Mouse (Mus musculus) urinary bladder, postnatal 14 days (tissue): Measurements from ENCODE around the gene Asic2.
"Not testable (repeated sequence)": the region's sequence is repeated elsewhere in the genome, so short reads cannot be mapped to it uniquely, and the experiment has no call there.

Source experiments
- DNase-seq: peaks from one replicate; pipeline ENCODE4 v3.0.0; 2021; ENCODE audit warnings: low spot score

The Asic2 gene

GRCm38 (mm10) chr11:81331977-81332376 is 636.3 kb downstream of the Asic2 start:
- DNase-seq = no peak

DNA sequence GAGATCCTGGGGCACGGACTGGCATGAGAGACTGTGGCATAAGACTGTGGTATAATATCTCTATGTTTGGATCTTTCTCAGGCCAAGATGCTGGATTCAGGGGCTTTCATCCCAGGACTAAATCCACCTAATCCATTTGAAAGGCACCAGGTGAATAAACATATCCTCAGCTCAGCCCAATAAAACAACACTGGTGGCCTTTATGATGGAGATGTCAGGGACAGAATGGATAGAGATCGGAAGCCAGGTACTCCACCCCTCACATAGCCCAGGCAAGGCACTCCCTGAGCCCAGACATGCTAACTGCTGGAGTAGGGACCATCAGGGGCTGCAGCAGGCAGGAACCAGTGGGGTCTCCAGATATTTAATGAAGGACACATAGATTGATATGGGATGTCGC is 637.3 kb downstream of the Asic2 start:
- no peak for DNase-seq

DNA sequence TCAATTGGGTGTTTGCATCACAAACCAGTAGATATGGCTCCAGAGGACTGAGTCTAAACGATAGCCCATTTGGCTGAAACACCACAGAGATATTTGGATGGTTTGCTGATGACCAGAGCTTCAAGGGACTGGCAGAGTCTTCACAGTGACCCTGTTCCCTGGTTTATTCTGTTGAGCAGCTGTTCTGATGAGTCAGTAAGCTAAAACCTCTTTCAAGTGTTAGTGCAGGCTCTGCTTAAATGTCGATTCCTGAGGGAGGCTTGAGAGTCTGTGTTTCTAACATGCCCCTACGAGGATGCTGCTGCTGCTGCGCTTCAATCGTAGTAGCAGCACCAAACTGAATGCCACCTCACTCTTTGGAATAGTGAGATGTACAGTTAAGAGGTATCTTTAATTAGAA is 640.2 kb downstream of the Asic2 start:
- DNase-seq = no peak

GRCm38 (mm10) chr11:81323146-81323545 is 645.1 kb downstream of the Asic2 start:
- DNase-seq = no peak

DNA sequence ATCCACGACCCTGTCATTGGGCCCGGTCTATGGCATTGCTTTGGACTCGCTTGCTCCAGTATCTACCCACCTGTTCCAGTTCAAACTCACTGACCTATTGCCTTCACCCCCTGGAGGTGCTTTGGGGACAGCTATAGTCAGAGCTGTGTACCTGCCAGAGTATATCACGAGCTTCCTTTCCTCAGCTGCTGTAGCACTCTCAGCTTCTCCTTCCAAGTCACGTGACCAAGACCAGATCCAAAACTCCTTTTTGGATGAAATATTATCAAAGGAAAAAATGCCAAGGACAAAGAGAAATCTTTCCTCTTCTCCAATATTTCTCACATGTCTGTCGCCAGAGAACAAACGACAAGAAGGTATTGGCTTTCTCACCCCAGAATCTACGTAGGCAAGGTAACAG is 645.8 kb downstream of the Asic2 start:
- DNase-seq = no peak

DNA sequence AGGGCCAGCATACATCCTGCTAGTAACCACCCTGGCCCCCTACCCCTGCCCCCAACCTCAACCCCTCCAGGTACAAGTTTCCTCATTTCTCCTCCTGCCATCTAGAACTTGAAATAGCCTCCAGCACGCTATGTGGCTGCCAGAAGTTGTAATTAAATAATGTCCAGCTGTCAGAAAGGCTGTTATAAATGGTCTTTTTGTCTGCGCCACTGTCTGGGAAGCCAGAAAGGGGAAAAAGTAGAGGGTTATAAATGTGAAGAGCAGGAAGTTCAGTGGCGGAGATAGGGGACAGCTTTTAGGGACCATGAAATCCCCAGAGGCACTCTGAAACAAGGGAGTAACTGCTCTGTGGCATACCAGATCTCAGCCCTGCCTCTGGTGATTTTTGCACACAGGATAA is 678.2 kb downstream of the Asic2 start:
- DNase-seq = no peak

DNA sequence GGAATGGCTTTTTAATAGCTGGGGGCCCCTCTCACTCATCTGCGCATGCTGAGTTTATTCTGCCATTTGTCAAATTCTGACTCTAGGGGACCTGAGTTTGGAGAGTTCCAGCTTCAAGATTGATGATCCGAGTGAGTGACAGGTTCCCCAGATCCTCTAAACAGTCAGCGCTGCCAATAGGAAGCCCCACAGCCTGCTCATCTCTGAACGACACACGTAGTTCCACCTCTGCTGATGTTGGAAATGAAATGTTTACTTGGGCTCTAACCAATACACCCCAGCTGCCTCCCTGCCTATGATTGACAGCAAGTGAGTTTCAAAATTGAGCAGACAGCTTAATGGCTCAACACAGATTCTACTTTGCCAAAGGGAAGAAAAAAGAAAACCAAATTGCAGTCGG is 685.1 kb downstream of the Asic2 start:
- no peak for DNase-seq

DNA sequence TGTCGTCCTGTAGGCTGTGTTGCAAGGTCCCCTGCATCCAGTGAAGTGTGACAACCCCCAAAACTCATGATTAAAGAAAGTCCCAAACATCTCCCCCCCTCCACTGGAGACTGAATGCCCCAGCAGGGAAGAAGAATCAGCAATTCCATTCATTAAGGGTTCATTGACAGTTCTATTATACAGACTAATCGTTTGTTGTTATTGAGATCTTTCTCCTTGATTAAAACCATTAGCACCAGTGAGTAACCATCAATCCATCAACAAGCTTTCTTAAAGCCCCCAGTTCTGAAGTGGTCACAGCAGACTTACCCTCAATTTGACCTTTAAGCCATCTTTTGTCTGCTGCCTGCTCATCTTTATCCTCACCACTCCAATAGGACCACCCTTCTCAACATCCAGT is 688.2 kb downstream of the Asic2 start:
- no peak for DNase-seq

- DNase-seq = no peak
Measured at GRCm38 (mm10) chr11:81277406-81277805, 690.9 kb downstream of the Asic2 start.

DNA sequence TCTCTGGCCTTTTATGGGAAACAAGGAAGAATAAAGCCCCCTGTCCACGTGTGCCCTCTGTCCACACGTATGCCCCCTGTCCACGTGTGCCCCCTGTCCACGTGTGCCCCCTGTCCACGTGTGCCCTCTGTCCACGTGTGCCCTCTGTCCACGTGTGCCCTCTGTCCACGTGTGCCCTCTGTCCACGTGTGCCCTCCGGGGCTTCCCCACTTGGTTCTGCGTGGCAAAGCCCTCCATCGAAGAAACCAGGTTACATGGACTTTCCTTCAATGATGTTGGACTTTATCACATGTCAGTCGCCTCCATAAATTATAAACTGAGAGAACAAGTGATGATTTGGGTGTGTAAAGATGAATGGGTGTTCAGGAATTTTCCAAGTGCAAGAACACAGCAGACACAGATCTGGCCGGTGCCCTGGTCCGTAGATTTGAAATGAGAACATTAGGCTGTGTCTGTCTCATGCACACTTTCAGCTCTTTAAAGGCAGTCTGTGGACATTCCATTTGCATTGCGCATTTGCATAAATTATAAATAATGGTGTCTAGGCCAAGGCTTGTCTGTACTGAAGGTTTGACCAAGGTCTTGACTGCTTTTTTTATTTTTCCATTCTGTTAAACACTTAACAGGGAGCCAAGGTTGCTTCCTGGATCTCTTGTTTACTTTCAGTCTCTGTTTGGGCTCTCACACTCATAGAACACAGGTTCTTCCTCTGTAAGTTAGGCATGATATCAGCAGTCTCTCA is 695.4 kb downstream of the Asic2 start:
- no peak for DNase-seq

GRCm38 (mm10) chr11:81271422-81271821 is 696.8 kb downstream of the Asic2 start:
- no peak for DNase-seq

- DNase-seq = no peak
Measured at GRCm38 (mm10) chr11:81270518-81270917, 697.7 kb downstream of the Asic2 start.

DNA sequence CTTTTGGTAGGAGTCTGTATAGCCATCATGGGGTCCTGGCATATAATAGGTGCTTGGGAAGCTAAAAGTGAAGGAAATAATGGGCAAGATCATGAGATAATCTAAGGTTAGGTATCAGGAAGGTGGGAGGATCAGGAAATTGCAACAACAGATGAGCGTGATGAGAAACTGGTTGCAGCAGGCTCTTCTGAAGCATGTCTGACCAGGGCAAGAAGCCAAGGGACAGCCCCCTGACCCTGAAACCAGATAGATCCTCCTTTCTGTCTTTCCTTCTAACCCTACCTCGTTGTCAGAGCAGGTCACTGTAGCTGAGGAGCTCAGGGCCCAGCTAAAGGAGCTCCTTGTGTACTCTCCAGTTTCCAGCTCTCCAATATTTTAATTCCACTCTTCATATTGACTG is 704.5 kb downstream of the Asic2 start:
- DNase-seq = no peak

DNA sequence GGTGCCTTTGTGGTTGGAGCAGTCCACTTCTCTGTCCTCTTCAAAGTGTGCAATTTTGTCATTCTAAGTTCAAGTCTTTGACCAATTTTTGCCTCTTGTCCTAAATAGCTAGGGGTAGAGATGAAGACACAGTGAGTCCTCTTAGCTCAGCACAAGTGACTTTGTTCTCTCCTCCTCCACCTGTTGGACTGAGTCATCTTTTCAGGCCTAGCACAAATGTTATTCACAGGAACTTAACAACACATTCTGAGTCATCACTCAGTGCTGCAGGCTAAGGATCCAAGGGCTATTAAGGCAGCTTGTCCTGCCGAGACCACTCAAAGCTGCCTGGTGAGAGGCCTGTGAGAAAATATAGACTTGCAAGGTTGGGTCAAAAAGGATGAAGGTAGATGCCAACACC is 705.1 kb downstream of the Asic2 start:
- DNase-seq = no peak

DNA sequence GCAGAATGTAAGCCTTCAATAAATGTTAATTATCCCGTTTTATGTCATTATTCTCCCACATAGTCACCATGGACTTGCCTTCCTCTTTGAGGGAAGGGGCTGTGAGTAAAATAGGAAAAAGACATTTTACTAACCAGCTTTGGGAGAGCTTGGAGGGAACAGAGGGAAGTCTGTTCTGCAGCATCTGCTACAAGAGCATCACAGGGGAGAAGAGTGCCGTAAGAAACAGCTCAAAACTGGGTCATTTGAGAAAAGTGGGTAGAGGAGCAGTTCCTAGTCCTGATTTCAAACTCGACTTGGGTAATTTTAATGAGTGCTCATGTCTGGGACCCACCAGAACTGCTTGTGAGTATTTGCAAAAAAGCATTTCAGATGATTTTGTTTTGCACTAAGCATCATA is 707.0 kb downstream of the Asic2 start:
- no peak for DNase-seq

DNA sequence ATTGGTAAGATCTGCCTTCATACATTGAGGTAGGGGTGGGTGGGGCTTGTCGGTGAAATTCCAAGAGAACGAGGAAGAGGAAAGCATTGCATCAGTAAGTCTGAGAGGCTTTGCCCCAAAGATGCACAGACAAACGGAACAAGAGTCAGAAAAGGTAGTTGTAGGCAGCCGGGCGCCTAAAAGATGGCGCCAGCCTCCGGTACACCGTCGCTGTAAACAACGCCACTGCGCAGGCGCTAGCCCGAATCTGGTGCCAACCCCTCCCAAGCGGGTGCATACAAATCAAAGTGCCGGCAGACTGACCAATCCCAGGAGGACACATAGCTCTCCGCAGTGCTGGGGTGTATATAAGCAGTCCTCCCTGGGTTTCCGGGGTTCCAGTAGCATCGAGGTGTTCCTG is 727.1 kb downstream of the Asic2 start:
- not testable (repeated sequence) for DNase-seq

DNA sequence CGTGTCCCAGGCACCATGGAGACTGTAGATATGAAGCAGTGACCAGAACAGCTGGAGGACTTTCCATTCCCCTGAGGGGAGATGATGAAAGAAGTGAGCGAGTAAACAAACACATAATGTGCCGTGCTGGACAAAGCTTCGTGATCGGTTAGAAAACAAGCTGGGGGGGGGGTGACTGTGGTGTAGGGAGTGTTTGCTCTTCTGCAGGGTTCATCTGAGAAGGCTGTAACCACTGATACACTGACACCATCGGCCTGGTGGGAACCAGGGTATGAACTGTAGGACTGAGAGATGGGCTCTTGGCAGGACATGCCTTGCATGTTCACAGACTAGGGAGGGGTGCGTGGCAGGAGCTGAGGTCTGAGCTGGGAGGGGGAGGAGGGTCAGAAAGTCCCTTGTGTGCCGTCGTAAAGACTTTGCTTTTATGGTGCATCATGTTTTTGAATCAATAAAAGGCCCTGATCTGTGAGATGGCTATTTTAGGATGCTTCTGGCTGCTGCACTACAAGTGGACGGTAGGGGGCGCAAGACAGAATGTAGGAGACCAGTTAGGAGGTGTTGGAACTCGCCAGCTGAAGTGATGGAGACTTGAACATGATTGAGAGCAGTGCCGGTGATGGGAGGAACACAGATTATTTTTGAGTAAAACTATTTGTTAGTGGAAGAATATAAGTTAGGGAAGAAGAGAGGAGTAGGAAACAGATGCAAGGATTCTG is 728.1 kb downstream of the Asic2 start:
- peak; percentile 5 for DNase-seq

- no peak for DNase-seq
Measured at GRCm38 (mm10) chr11:81239091-81239490, 729.2 kb downstream of the Asic2 start.

GRCm38 (mm10) chr11:81236070-81236469 is 732.2 kb downstream of the Asic2 start:
- no peak for DNase-seq

DNA sequence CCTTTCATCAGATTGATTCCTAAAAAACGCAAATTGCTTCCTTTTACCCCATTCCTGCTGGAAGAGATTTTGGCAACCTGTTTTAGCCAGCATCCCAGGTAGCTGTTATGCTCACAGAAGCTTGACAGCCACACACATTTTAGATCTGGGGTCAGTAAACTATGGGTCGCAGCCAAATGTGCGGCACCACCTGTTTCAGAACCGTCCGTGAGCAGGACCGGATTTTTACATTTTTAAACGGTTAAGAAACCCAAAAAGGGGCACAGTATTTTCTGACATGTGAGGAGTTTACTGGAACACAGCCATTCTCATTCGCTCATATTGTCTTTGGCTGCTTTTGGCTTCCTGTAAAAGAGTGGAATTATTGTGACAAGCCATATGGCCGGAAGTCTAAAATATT is 744.9 kb downstream of the Asic2 start:
- no peak for DNase-seq

DNA sequence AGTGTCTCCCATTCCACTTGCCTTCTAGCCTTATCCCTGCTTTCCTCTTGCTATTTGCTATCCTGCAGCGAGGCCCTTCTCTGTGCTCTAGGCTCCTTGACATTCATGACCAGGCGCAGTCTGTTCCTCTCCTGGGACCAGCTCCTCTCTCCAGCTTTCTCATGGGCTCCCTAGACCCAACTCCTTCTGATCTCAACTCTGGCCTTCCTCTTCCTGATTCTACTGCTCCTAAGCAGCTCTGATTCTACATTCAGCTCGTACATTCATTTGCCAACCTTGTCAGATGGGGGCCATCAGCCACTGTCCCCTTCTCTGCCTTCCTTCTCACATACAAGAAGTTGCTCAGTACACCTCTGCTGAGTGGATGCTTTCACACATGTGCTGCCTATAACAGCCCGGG is 747.5 kb downstream of the Asic2 start:
- DNase-seq = no peak

- DNase-seq = no peak
Measured at GRCm38 (mm10) chr11:81205471-81205870, 762.8 kb downstream of the Asic2 start.

DNA sequence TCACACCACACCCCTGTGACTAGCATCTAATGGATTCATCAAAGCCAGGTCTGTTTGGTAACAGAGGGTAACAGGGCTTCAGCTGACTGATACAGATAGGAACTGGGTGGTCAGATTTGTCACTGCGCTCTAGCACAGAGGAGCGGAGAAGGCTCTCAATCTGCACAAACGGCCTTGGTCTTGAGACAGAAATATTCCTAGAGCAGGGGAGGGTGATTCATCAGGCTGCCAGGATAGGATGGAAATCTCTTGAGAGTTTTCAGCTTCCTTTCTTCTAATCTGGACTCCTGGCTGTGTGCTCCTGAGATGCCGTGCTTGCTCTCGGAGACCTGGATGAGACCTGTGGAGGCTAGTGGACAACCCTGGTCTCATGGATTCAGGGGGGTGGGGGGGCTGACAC is 765.7 kb downstream of the Asic2 start:
- DNase-seq = no peak

DNA sequence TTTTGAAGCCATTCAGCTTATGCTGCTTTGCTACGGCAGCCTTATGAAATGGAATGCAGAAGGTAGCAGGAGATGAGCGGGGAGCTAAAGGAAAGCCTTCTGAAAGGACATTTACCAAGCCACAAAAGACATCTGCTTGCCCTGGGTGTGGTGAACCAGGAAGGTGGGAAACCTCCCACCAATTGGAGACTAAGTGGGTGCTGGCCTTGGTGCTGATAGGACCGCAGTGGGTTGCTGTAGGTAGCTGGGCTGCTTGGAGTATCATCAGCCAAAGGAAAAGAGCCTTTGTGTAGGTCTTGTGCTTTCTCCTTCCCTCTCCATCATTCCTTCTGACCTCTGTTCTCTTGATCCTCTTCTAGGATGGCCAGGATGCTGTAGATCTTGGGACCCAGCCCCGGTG is 774.4 kb downstream of the Asic2 start:
- DNase-seq = peak; percentile 4
